Mouse (Mus musculus): ENCODE results near the gene Rhoc.

Gene Rhoc

GRCm38 (mm10) chr3:104790401-104790937, 2.3 kb downstream of the Rhoc start:
- TF ChIP-seq POU5F1 (IDR thresholded peaks at IDR 0.05; ENCODE audit: borderline replicate concordance, low read length), result no peak
- no peak for TF ChIP-seq NANOG (IDR thresholded peaks at IDR 0.05; ENCODE audit: borderline replicate concordance, low read length)
- TF ChIP-seq CTCF (conservative IDR thresholded peaks at IDR 0.05; ENCODE audit: low read length), result no peak

DNA sequence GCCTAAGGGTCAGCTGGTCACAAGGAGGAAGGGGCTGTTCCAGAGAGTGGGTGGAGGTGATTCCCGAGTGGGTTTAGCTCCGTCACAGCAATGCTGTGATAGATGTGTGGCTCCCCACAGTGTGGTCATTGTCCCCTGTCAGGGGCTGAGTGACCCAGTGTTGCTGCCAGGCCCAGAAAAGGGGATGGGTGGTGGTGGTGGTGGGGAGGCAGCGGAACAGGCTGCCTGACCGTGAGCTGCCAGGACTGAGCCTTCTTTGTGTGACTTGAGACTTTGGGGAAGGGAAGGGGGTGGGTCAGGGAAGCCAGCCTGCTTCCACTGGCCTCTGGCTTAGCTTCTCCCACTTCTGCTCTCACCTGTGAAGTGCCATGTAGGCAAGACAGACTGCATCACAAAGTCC, 2.8 kb downstream of the Rhoc start:
- H3K27me3 ChIP-seq (ENCODE audit: insufficient read depth, low read length), result 0 out of 2 replicates have a peak, but pooled peaks cover 2% of the 10 kb centered on the region
- peak overlapping the region; percentile 17; the same call in 1 of the 2 replicates for H3K4me3 ChIP-seq (replicated peaks; ENCODE audit: low read length)
- H3K36me3 ChIP-seq (ENCODE audit: insufficient read depth, low read length), result peaks cover 62% of the 10 kb centered on the region
- H3K4me1 ChIP-seq (replicated peaks; ENCODE audit: low read depth, low read length), result peaks cover 84% of the 10 kb centered on the region
- no peak for TF ChIP-seq NANOG (IDR thresholded peaks at IDR 0.05; ENCODE audit: borderline replicate concordance, low read length)
- TF ChIP-seq POU5F1 (IDR thresholded peaks at IDR 0.05; ENCODE audit: borderline replicate concordance, low read length), result no peak
- TF ChIP-seq CTCF (conservative IDR thresholded peaks at IDR 0.05; ENCODE audit: low read length), result no peak
- no peaks in the 10 kb centered on the region for H3K9me3 ChIP-seq (ENCODE audit: low read length)

More at GRCm38 (mm10) chr3:104790401-104790937, 2.3 kb downstream of the Rhoc start:
- peaks cover 62% of the 10 kb centered on the region for H3K36me3 ChIP-seq (ENCODE audit: insufficient read depth, low read length)
- H3K4me1 ChIP-seq (replicated peaks; ENCODE audit: low read depth, low read length), result peaks cover 84% of the 10 kb centered on the region
- no peaks in the 10 kb centered on the region for H3K9me3 ChIP-seq (ENCODE audit: low read length)
- H3K4me3 ChIP-seq (replicated peaks; ENCODE audit: low read length), result peak overlapping the region; percentile 82
- H3K27me3 ChIP-seq (ENCODE audit: insufficient read depth, low read length), result 0 out of 2 replicates have a peak, but pooled peaks cover 2% of the 10 kb centered on the region

DNA sequence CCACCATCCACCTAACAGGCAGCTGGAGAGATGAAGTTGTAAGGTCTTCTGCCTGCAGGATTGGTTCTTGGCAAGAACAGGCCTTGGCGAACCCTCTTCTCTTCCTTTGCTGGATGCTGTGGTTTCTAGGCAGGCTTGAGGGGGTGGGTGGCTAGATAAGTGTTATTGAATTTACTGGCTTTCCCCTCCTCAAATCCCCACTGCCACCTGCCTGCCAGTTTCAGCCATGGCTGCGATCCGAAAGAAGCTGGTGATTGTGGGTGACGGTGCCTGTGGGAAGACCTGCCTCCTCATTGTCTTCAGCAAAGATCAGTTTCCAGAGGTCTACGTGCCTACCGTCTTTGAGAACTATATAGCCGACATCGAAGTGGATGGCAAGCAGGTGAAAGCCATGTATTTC, 3.5 kb downstream of the Rhoc start:
- no peak for TF ChIP-seq CTCF (conservative IDR thresholded peaks at IDR 0.05; ENCODE audit: low read length)
- H3K36me3 ChIP-seq (ENCODE audit: insufficient read depth, low read length), result peaks cover 62% of the 10 kb centered on the region
- H3K4me1 ChIP-seq (replicated peaks; ENCODE audit: low read depth, low read length), result peaks cover 89% of the 10 kb centered on the region
- H3K4me3 ChIP-seq (replicated peaks; ENCODE audit: low read length), result no peak overlapping the region
- 0 out of 2 replicates have a peak, but pooled peaks cover 2% of the 10 kb centered on the region for H3K27me3 ChIP-seq (ENCODE audit: insufficient read depth, low read length)
- H3K9me3 ChIP-seq (ENCODE audit: low read length), result no peaks in the 10 kb centered on the region

- H3K9me3 ChIP-seq (ENCODE audit: low read length), result no peaks in the 10 kb centered on the region
Measured at GRCm38 (mm10) chr3:104792360-104793270, 4.4 kb downstream of the Rhoc start.

GRCm38 (mm10) chr3:104793871-104794828, 6.0 kb downstream of the Rhoc start:
- H3K9me3 ChIP-seq (ENCODE audit: low read length), result no peaks in the 10 kb centered on the region
- peaks cover 95% of the 10 kb centered on the region for H3K4me1 ChIP-seq (replicated peaks; ENCODE audit: low read depth, low read length)
- TF ChIP-seq NANOG (IDR thresholded peaks at IDR 0.05; ENCODE audit: borderline replicate concordance, low read length), result no peak
- TF ChIP-seq CTCF (conservative IDR thresholded peaks at IDR 0.05; ENCODE audit: low read length), result no peak
- TF ChIP-seq POU5F1 (IDR thresholded peaks at IDR 0.05; ENCODE audit: borderline replicate concordance, low read length), result no peak
- peaks cover 82% of the 10 kb centered on the region for H3K36me3 ChIP-seq (ENCODE audit: insufficient read depth, low read length)
- H3K27me3 ChIP-seq (ENCODE audit: insufficient read depth, low read length), result no peaks in the 10 kb centered on the region
- peak overlapping the region; percentile 57 for H3K4me3 ChIP-seq (replicated peaks; ENCODE audit: low read length)

More at GRCm38 (mm10) chr3:104792360-104793270, 4.4 kb downstream of the Rhoc start:
- Histone ChIP-seq H3K36me3 (ENCODE audit: insufficient read depth, low read length) (peaks cover 70% of the 10 kb centered on the region), H3K4me1 (replicated peaks; ENCODE audit: low read depth, low read length) (peaks cover 96% of the 10 kb centered on the region), H3K27me3 (ENCODE audit: insufficient read depth, low read length) (0 out of 2 replicates have a peak, but pooled peaks cover 2% of the 10 kb centered on the region), H3K4me3 (replicated peaks; ENCODE audit: low read length) (no peak overlapping the region)
- TF ChIP-seq CTCF (conservative IDR thresholded peaks at IDR 0.05; ENCODE audit: low read length) (no peak), NANOG (IDR thresholded peaks at IDR 0.05; ENCODE audit: borderline replicate concordance, low read length) (no peak), POU5F1 (IDR thresholded peaks at IDR 0.05; ENCODE audit: borderline replicate concordance, low read length) (no peak)

GRCm38 (mm10) chr3:104794953-104795470, 6.8 kb downstream of the Rhoc start:
- TF ChIP-seq NANOG (IDR thresholded peaks at IDR 0.05; ENCODE audit: borderline replicate concordance, low read length), result no peak
- TF ChIP-seq POU5F1 (IDR thresholded peaks at IDR 0.05; ENCODE audit: borderline replicate concordance, low read length), result no peak
- no peak for TF ChIP-seq CTCF (conservative IDR thresholded peaks at IDR 0.05; ENCODE audit: low read length)
- Histone ChIP-seq H3K27me3 (ENCODE audit: insufficient read depth, low read length) (no peaks in the 10 kb centered on the region), H3K9me3 (ENCODE audit: low read length) (no peaks in the 10 kb centered on the region), H3K4me1 (replicated peaks; ENCODE audit: low read depth, low read length) (peaks cover 95% of the 10 kb centered on the region), H3K36me3 (ENCODE audit: insufficient read depth, low read length) (peaks cover 90% of the 10 kb centered on the region), H3K4me3 (replicated peaks; ENCODE audit: low read length) (peak overlapping the region; percentile 57)

DNA sequence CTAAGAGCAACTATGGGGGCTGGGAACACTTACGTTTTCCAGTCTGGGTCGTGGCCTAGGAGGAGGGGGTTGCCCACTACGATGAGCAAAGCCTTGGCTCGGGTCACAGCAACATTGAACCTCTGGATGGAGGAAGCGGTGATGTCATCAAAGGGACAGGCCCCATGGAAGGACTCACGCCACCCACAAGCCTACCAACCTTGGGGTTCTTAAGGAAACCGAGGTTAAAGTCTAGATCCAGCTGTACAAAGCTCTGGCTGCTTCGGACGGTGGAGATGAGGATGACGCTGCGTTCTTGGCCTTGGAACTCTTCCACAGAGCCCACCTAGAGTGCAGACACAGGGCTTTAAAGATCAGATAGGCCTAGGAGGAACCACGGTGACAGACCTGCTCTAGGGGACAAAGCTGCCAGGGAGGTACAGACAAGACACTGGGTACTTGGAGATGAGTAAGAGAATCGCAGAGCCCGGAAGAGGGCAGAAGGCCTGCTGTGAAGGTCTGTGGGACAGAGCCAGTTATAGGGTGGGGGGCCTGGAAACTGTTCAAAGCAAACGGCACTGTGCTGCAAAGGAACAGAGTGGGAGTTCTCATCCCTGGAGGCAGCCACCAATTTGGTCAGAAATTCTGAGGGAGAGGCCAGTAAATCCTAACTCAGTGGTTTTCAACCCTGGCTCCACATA, 7.6 kb downstream of the Rhoc start:
- no peaks in the 10 kb centered on the region for H3K27me3 ChIP-seq (ENCODE audit: insufficient read depth, low read length)
- H3K4me3 ChIP-seq (replicated peaks; ENCODE audit: low read length), result peak overlapping the region; percentile 57
- no peak for TF ChIP-seq CTCF (conservative IDR thresholded peaks at IDR 0.05; ENCODE audit: low read length)
- no peak for TF ChIP-seq POU5F1 (IDR thresholded peaks at IDR 0.05; ENCODE audit: borderline replicate concordance, low read length)
- TF ChIP-seq NANOG (IDR thresholded peaks at IDR 0.05; ENCODE audit: borderline replicate concordance, low read length), result no peak
- peaks cover 95% of the 10 kb centered on the region for H3K4me1 ChIP-seq (replicated peaks; ENCODE audit: low read depth, low read length)
- peaks cover 96% of the 10 kb centered on the region for H3K36me3 ChIP-seq (ENCODE audit: insufficient read depth, low read length)
- H3K9me3 ChIP-seq (ENCODE audit: low read length), result no peaks in the 10 kb centered on the region

Data from E14TG2a.4 (cell line).